Mouse (Mus musculus) CH12.LX (cell line): ENCODE results near the gene Gli2.

Source experiments
- CTCF ChIP-seq, 2 experiments: IDR thresholded peaks in 1 of 2; conservative IDR thresholded peaks in 1 of 2; 2 replicates each; pipeline ENCODE4 v1.5.1; 2011 to 2012; ENCODE audit warnings: low read depth in 2 of 2, low read length in 2 of 2, improper control_type of control experiment in 1 of 2, inconsistent platforms in 1 of 2, mild to moderate bottlenecking in 1 of 2, moderate library complexity in 1 of 2
- POLR2A ChIP-seq: IDR thresholded peaks from 2 replicates; pipeline ENCODE4 v1.6.1; 2011; ENCODE audit warnings: low read depth, mild to moderate bottlenecking, improper control_type of control experiment, low read length
- RAD21 ChIP-seq: IDR thresholded peaks from 2 replicates; pipeline ENCODE4 v1.6.1; 2011; ENCODE audit warnings: low read depth, mild to moderate bottlenecking, low read length, improper control_type of control experiment, moderate library complexity
- TCF12 ChIP-seq: IDR thresholded peaks from 2 replicates; pipeline ENCODE4 v1.6.1; 2014; ENCODE audit warnings: low read depth, mild to moderate bottlenecking, inconsistent platforms, low read length, improper control_type of control experiment
- ZMIZ1 ChIP-seq: IDR thresholded peaks from 2 replicates; pipeline ENCODE4 v1.6.1; 2012; ENCODE audit warnings: low read depth, mild to moderate bottlenecking, inconsistent platforms, low read length, improper control_type of control experiment
- ZNF384 ChIP-seq: IDR thresholded peaks from 2 replicates; pipeline ENCODE4 v1.6.1; 2012; ENCODE audit warnings: low read depth, low read length, improper control_type of control experiment, inconsistent platforms

GRCm38 (mm10) chr1:118789871-118790270, 263.5 kb downstream of the Gli2 start:
- TF ChIP-seq CTCF (conservative IDR thresholded peaks at IDR 0.05 in 1 of 2, IDR thresholded peaks at IDR 0.05 in 1 of 2; ENCODE audit: low read depth in 2 of 2, low read length in 2 of 2), result no peak
- no peak for TF ChIP-seq POLR2A
- TF ChIP-seq RAD21, result no peak
- no peak for TF ChIP-seq ZMIZ1
- TF ChIP-seq ZNF384, result no peak
- no peak for TF ChIP-seq TCF12
